Mouse (Mus musculus): ENCODE data around the gene Lrrc59. TPM values are rescaled to one million over a fixed set of nuclear protein-coding genes. Genes with fewer than 3 reads are reported as not detected.
"Not testable (repeated sequence)": the region's sequence is repeated elsewhere in the genome, so short reads cannot be mapped to it uniquely, and the experiment has no call there.

The Lrrc59 gene
- polyA plus RNA-seq, 1 experiment from 2014 or later: 133 TPM

DNA sequence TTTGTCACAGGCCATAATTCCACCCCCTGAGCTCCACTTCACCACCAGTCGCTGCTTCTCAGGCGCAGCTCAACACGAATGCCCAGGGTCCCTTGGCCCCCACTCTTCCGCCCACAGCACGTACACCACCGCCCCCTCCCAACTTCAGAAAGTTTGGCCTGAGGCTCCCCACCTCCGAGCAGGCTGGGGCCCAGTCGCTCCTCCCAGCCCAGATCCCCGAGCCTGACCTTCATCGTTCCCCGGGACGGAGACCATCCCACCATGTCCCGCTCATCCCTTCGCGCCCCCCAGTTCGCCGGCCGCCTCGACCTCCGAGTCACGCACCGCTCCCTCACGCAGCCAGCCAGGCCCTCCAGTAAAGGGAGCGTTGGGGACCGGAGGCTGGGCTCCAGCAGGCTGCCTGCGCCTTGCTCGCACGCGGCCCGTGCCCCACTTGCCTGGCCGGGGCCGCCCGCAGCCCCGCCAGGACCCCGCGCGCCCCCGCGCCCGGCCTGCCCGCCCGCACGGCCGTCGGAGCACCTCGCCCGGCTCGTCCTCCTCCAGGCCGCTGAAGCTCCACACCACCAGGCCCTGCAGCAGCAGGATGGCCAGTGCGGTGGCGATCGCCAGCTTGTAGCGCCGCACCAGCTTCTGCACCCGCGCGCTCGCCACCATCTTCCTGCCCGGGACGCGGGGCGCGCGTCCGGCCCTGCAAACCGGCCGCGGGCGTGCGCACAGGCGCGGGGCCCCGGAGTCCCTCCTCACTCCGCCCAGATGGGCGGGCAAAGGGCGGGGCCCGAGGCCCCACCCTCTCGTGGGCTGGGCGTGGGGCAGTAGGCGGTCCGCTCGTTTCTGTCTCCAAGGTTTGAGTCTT lies 47.4 kb downstream of the Lrrc59 start, which contains the start of gene Xylt2:
Gene Xylt2, minus strand, starts transcription at position 762 of the 853 bp plus-strand sequence.
- no peaks in the 10 kb centered on the region for H3K27me3 ChIP-seq
- H3K27ac ChIP-seq: peak within 1 kb of the TSS; percentile 45
- peak within 1 kb of the TSS; percentile 88 for H3K4me3 ChIP-seq (replicated peaks)
- H3K4me2 ChIP-seq: peak within 1 kb of the TSS; percentile 97
- H3K9me3 ChIP-seq (replicated peaks): no peaks in the 10 kb centered on the region
- no peaks in the 10 kb centered on the region for H3K36me3 ChIP-seq
- peak; percentile 94 for ATAC-seq (ENCODE audit: low read depth)
- peak within 1 kb of the TSS; percentile 90 for H3K9ac ChIP-seq
- under 1% methylated on average over 80 of the region's 82 CpGs for WGBS (ENCODE audit: insufficient replicate concordance)
- peak; percentile 85 for DNase-seq
- peaks cover 23% of the 10 kb centered on the region for H3K4me1 ChIP-seq (replicated peaks)

DNA sequence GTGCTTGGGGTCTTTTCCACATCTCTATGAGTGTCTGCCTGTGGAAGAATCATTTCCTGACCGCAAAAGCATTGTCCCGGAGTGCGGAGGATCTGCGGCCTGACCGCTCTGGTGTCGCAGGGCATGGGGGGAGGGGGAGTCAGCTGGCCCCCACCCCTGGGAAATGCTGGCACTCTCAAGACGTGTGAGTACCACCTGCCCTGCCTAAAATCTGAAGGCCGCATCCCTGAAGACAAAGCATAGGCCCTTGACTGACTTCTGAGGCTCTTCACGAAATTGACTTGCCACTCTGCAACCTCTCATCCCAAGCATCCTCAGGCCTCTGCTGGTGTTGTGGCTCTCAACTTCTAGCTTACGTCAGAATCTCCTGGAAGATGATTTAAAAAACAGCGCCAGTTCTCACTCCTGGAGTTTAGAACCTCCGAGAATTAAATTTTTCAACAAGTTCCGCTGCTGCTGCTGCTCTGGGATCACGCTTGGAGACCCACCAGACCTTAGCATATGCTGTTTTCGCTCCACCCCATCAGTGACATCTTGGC lies 48.1 kb downstream of the Lrrc59 start:
- peak overlapping the region; percentile 97 for H3K4me2 ChIP-seq
- DNase-seq (no peak), ATAC-seq (ENCODE audit: low read depth) (0 out of 2 replicates have a peak, but pooled peaks have one; percentile 3)
- WGBS (ENCODE audit: insufficient replicate concordance): 29% methylated on average over 15 of the region's 15 CpGs
- H3K27me3 ChIP-seq: no peaks in the 10 kb centered on the region
- peak overlapping the region; percentile 90 for H3K9ac ChIP-seq
- H3K4me3 ChIP-seq (replicated peaks): peak overlapping the region; percentile 88
- H3K27ac ChIP-seq: peak overlapping the region; percentile 45; the same call in 1 of the 2 replicates
- H3K36me3 ChIP-seq: no peaks in the 10 kb centered on the region
- no peaks in the 10 kb centered on the region for H3K9me3 ChIP-seq (replicated peaks)
- H3K4me1 ChIP-seq (replicated peaks): peaks cover 23% of the 10 kb centered on the region

DNA sequence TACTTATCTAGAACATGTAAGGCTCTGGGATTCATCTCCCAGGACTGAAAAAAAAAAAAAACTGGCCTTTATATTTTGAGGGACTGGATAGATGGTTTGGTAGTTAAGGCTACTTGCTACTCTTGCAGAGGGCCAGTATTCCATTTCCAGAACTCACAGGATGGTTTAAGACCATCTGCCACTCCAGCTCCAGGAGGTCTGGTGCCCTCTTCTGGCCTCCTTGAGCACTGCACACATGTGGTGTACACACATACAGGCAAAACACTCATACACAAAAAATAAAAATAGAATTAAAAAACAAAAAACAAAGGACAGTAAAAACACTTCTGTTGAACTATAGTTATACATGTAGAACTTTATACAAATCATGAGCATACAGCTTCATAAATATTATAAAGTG lies 51.1 kb downstream of the Lrrc59 start:
- DNase-seq (no peak), ATAC-seq (ENCODE audit: low read depth) (no peak)
- Histone ChIP-seq H3K4me2 (no peak overlapping the region), H3K27ac (no peak overlapping the region), H3K9me3 (replicated peaks) (no peaks in the 10 kb centered on the region), H3K27me3 (no peaks in the 10 kb centered on the region), H3K4me1 (replicated peaks) (peaks cover 19% of the 10 kb centered on the region), H3K36me3 (no peaks in the 10 kb centered on the region), H3K4me3 (replicated peaks) (no peak overlapping the region), H3K9ac (no peak overlapping the region)

DNA sequence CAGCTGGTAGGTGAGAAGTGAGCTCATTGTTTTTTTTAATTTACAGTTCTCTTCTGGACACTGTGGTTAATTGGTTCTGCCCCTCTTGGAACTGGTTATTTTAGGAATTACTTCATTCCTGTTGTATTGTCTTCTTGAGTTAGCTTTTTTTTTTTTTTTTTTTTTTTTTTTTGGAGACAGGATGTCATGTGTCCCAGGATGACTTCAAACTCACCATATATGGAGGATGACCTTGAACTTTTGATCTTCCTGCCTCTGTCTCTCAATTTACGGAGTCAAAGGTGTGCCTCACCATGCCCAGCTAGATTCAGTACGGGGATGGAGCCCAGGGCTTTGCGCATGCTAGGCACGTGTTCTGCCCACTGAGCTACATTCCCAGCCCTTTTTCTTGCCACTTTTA lies 52.1 kb downstream of the Lrrc59 start:
- Histone ChIP-seq H3K9me3 (replicated peaks) (no peaks in the 10 kb centered on the region), H3K27me3 (no peaks in the 10 kb centered on the region), H3K4me3 (replicated peaks) (no peak overlapping the region), H3K27ac (no peak overlapping the region), H3K4me1 (replicated peaks) (peaks cover 9% of the 10 kb centered on the region), H3K36me3 (no peaks in the 10 kb centered on the region), H3K4me2 (no peak overlapping the region), H3K9ac (no peak overlapping the region)
- ATAC-seq (ENCODE audit: low read depth) (no peak), DNase-seq (no peak)
- 73% methylated on average over 4 of the region's 4 CpGs for whole genome bisulfite sequencing (ENCODE audit: insufficient replicate concordance)

DNA sequence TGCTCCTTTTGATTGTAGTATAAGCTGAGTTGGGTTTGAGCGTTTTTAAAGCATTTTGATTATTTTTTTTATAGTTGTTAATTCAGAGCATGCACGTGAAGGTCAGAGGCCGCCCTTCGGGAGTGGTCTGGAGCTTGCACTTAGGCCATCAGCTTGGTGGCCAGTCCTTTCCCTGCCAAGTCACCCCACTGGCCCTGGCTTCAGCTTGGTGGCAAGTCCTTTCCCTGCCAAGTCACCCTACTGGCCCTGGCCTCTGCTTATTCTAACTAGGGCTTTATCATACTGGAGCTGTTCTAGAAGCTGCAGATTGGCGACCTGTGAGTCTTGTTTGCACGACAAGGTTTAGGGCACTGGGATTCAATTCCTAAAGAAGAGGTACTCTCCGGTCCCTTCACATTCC lies 52.9 kb downstream of the Lrrc59 start:
- ATAC-seq (ENCODE audit: low read depth) (no peak), DNase-seq (no peak)
- 61% methylated on average over 7 of the region's 7 CpGs for WGBS (ENCODE audit: insufficient replicate concordance)
- no peak overlapping the region for H3K4me2 ChIP-seq
- no peaks in the 10 kb centered on the region for H3K36me3 ChIP-seq
- no peak overlapping the region for H3K27ac ChIP-seq
- no peak overlapping the region for H3K4me3 ChIP-seq (replicated peaks)
- H3K4me1 ChIP-seq (replicated peaks): peaks cover 4% of the 10 kb centered on the region
- H3K9ac ChIP-seq: no peak overlapping the region
- no peaks in the 10 kb centered on the region for H3K9me3 ChIP-seq (replicated peaks)
- H3K27me3 ChIP-seq: no peaks in the 10 kb centered on the region

DNA sequence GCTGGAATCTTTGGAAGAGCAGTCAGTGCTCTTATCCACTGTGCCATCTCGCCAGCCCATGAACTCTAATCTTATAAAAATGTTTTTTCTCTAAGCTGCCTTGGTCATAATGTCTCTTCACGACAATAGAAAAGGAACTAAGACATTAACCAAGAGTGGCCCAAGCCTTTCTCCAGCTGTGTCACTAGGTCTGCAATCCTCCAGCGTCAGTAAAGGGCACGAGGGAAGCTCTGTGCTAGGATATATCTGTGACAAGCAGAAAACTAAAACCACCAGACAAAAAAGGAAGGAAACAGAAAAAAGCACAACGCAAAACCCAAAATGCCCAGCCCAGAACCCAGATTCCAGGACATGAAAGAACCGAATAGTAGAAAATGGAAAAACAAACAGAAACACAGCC lies 57.6 kb downstream of the Lrrc59 start:
- 26% methylated on average over 6 of the region's 6 CpGs for WGBS (ENCODE audit: insufficient replicate concordance)
- Histone ChIP-seq H3K4me2 (no peak overlapping the region), H3K27me3 (no peaks in the 10 kb centered on the region), H3K4me1 (replicated peaks) (no peaks in the 10 kb centered on the region), H3K36me3 (no peaks in the 10 kb centered on the region), H3K27ac (no peak overlapping the region), H3K9ac (no peak overlapping the region), H3K9me3 (replicated peaks) (no peaks in the 10 kb centered on the region), H3K4me3 (replicated peaks) (no peak overlapping the region)
- DNase-seq (no peak), ATAC-seq (ENCODE audit: low read depth) (no peak)

DNA sequence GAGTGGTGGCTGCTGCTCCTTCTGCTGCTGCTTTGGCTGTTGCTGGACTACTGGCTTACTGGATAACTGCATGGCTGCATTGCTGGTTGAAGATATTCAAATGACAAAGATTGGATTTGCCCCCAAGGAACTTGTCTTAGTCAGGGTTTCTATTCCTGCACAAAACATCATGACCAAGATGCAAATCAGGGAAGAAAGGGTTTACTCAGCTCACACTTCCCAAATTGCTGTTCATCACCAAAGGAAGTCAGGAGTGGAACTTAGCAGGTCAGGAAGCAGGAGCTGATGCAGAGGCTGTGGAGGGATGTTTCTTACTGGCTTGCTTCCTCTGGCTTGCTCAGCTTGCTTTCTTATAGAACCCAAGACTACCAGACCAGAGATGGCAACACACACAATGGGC lies 62.9 kb downstream of the Lrrc59 start:
- not testable (repeated sequence) for H3K9ac ChIP-seq; H3K4me1 ChIP-seq (replicated peaks); DNase-seq; H3K27me3 ChIP-seq; ATAC-seq (ENCODE audit: low read depth); H3K9me3 ChIP-seq (replicated peaks); H3K4me2 ChIP-seq; H3K27ac ChIP-seq; H3K4me3 ChIP-seq (replicated peaks); H3K36me3 ChIP-seq

Other genes with a start within 250 kb of the Lrrc59 start
- gene Abcc3, start 236.8 kb upstream of the Lrrc59 start, polyA plus RNA-seq (2015; fragmentation: Nextera tagmentation; extraction: Ambion mirVana): 4.3 and 5.8 TPM in 2 replicates
- 1.4 and 1.8 TPM in 2 replicates for gene Cacna1g, start 155.6 kb upstream of the Lrrc59 start, polyA plus RNA-seq (2015; fragmentation: Nextera tagmentation; extraction: Ambion mirVana)
- not detected in 2 replicates for gene Spata20, start 143.6 kb upstream of the Lrrc59 start, polyA plus RNA-seq (2015; fragmentation: Nextera tagmentation; extraction: Ambion mirVana)
- gene Epn3, start 129.8 kb upstream of the Lrrc59 start, polyA plus RNA-seq (2015; fragmentation: Nextera tagmentation; extraction: Ambion mirVana): 0.05 and 0.08 TPM in 2 replicates
- 0.05 and 0.19 TPM in 2 replicates for gene Mycbpap, start 108.0 kb upstream of the Lrrc59 start, polyA plus RNA-seq (2015; fragmentation: Nextera tagmentation; extraction: Ambion mirVana)
- gene Rsad1, start 80.5 kb upstream of the Lrrc59 start, polyA plus RNA-seq (2015; fragmentation: Nextera tagmentation; extraction: Ambion mirVana): 1.6 and 2.5 TPM in 2 replicates
- 0.13 TPM in 1 of 2 replicates, not detected in the other for gene Chad, start 64.7 kb upstream of the Lrrc59 start, polyA plus RNA-seq (2015; fragmentation: Nextera tagmentation; extraction: Ambion mirVana)
- 1.1 and 1.3 TPM in 2 replicates for gene Acsf2, start 27.9 kb upstream of the Lrrc59 start, polyA plus RNA-seq (2015; fragmentation: Nextera tagmentation; extraction: Ambion mirVana)
- gene Mrpl27, start 24.0 kb downstream of the Lrrc59 start, polyA plus RNA-seq (2015; fragmentation: Nextera tagmentation; extraction: Ambion mirVana): 90.2 and 91.3 TPM in 2 replicates
- gene Eme1, start 24.2 kb downstream of the Lrrc59 start, polyA plus RNA-seq (2015; fragmentation: Nextera tagmentation; extraction: Ambion mirVana): 18.4 and 19.5 TPM in 2 replicates
- 2.4 and 2.9 TPM in 2 replicates for gene Xylt2, start 47.7 kb downstream of the Lrrc59 start, polyA plus RNA-seq (2015; fragmentation: Nextera tagmentation; extraction: Ambion mirVana)
- not detected in 2 replicates for gene Gm11541, start 74.7 kb downstream of the Lrrc59 start, polyA plus RNA-seq (2015; fragmentation: Nextera tagmentation; extraction: Ambion mirVana)
- 0.08 TPM in 1 of 2 replicates, not detected in the other for gene Cdc34b, start 112.0 kb downstream of the Lrrc59 start, polyA plus RNA-seq (2015; fragmentation: Nextera tagmentation; extraction: Ambion mirVana)
- not detected in 2 replicates for gene Tmem92, start 152.9 kb downstream of the Lrrc59 start, polyA plus RNA-seq (2015; fragmentation: Nextera tagmentation; extraction: Ambion mirVana)